Mouse (Mus musculus) lung, adult 2 months (tissue): ENCODE measurements around the gene Ablim2. TPM values are rescaled to one million over a fixed set of nuclear protein-coding genes. Genes with fewer than 3 reads are reported as not detected.

Experiments used
- DNase-seq: peaks from one replicate; pipeline ENCODE4 v3.0.0; 2022
- H3K4me1 ChIP-seq: fragments of 200-500 bp; 2 replicates; pipeline ENCODE4 v1.6.1; 2011; ENCODE audit warnings: low read length; ENCODE audit not compliant: control insufficient read depth, insufficient read depth
- H3K4me3 ChIP-seq: fragments of 200-500 bp; replicated peaks from 2 replicates; pipeline ENCODE3; 2011; ENCODE audit warnings: low read depth, mild to moderate bottlenecking, control low read depth, low read length; ENCODE audit errors: extremely low read depth
- CTCF ChIP-seq: fragments of 200-500 bp; IDR thresholded peaks from 2 replicates; pipeline ENCODE4 v1.5.1; 2011; ENCODE audit warnings: mild to moderate bottlenecking, low read length, control low read depth; ENCODE audit not compliant: insufficient read depth
- POLR2A ChIP-seq: fragments of 200-500 bp; IDR thresholded peaks from 2 replicates; pipeline ENCODE4 v1.6.1; 2011; ENCODE audit warnings: low read depth, mild to moderate bottlenecking, control low read depth, low read length, borderline replicate concordance; ENCODE audit errors: extremely low read depth
- WGBS: fragments of 180-500 bp; shearing (Covaris S2); methylation state at CpG from one replicate; pipeline ENCODE4 v1.1.7; 2018; 5-methylcytosine and 5-hydroxymethylcytosine counted together
- polyA plus RNA-seq: library from polyadenylated mRNA; depleted of rRNA; stranded (reverse); fragments of >200 nt; gene quantifications from 2 replicates; pipeline ENCODE4 v1.2.3, GENCODE M21; 2012

Ablim2 gene
- polyA plus RNA-seq, 1 experiment, result 16.9 TPM

- 79% methylated on average over 3 of the region's 3 CpGs for WGBS
- no peaks in the 10 kb centered on the region for H3K4me1 ChIP-seq
Measured at GRCm38 (mm10) chr5:35817882-35818281, 60.2 kb downstream of the Ablim2 start.

DNA sequence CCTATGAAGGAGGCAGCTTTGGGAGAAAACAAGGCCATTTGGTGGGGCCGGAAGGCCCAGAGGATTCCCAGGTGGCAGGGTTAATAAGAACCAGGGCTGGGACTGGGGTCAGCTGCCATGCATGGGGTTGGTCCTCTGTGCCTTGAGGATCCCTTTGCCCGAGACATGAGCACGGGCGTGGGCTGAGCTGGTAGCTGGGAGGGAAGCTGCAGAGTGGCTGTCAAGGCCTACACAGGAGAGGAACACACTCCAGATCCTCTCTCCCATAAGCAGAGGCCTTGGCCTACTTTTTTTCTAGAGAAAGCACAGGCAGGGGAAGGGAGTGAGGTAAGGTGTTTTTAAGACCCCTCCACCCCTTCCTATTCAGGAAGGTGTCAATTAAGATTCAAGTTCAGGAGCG lies 65.0 kb downstream of the Ablim2 start:
- no peak for TF ChIP-seq POLR2A

More at GRCm38 (mm10) chr5:35817882-35818281, 60.2 kb downstream of the Ablim2 start:
- no peak for DNase-seq
- TF ChIP-seq POLR2A, result no peak
- TF ChIP-seq CTCF, result no peak
- H3K4me3 ChIP-seq, result no peak overlapping the region

DNA sequence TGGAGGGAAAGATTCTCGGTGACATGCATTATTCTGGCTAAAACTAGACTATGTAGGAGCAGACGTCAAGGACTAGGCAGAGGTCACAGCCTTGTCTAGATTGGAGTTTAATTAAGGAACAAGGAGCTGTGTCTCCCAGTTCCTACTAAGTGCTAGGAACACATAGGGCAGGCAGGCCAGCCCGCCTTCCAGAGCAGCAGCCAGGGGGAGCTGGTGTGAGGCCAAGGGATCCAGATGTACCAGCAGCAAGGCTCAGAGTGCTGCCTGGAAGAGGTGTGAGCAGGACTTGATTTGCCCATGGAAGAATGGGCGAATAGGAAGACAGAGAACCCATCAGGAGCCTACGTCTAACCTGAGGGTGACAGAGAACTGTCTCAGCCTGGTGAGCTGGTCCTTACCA lies 68.8 kb downstream of the Ablim2 start:
- no peak overlapping the region for H3K4me3 ChIP-seq
- DNase-seq, result no peak
- 66% methylated on average over 5 of the region's 5 CpGs for WGBS

More for the DNA sequence above, 65.0 kb downstream of the Ablim2 start:
- Histone ChIP-seq H3K4me3 (no peak overlapping the region), H3K4me1 (no peaks in the 10 kb centered on the region)
- 93% methylated on average over 5 of the region's 5 CpGs for WGBS
- DNase-seq, result no peak

GRCm38 (mm10) chr5:35827075-35827474 lies 69.4 kb downstream of the Ablim2 start:
- 64% methylated on average over 14 of the region's 14 CpGs for WGBS
- DNase-seq, result no peak
- H3K4me3 ChIP-seq, result no peak overlapping the region
- TF ChIP-seq POLR2A (no peak), CTCF (no peak)
- H3K4me1 ChIP-seq, result no peaks in the 10 kb centered on the region

More for the DNA sequence above, 68.8 kb downstream of the Ablim2 start:
- no peak for TF ChIP-seq POLR2A
- TF ChIP-seq CTCF, result no peak
- no peaks in the 10 kb centered on the region for H3K4me1 ChIP-seq

GRCm38 (mm10) chr5:35827856-35828255 lies 70.2 kb downstream of the Ablim2 start:
- TF ChIP-seq POLR2A (no peak), CTCF (no peak)
- 87% methylated on average over 5 of the region's 5 CpGs for WGBS
- no peak for DNase-seq
- no peaks in the 10 kb centered on the region for H3K4me1 ChIP-seq
- no peak overlapping the region for H3K4me3 ChIP-seq

DNA sequence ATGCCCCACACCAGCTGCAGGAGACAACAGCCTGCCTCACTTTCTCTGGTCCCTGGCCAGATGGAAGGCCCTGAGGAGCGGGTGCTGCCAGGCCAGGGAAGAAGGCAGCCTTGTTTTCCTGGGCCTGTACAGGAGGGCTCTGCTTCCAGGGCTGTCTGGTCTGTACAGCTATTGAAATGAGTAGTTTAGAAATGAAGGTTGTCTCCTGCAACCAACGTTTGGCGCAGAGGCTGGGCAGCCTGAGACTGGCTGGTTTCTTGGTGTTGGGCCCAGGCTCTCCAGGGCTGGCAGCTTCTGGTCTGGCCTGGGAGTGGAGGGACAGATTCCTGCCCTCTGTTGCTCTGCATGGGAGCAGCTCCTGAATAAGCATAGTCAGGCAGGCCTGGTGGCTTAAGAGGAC lies 72.4 kb downstream of the Ablim2 start:
- 79% methylated on average over 3 of the region's 3 CpGs for WGBS
- H3K4me1 ChIP-seq, result no peaks in the 10 kb centered on the region
- no peak overlapping the region for H3K4me3 ChIP-seq
- DNase-seq, result no peak
- TF ChIP-seq CTCF (no peak), POLR2A (no peak)

GRCm38 (mm10) chr5:35833881-35834280 lies 76.2 kb downstream of the Ablim2 start:
- DNase-seq, result no peak
- Histone ChIP-seq H3K4me3 (no peak overlapping the region), H3K4me1 (no peaks in the 10 kb centered on the region)
- TF ChIP-seq POLR2A (no peak), CTCF (no peak)
- WGBS, result 88% methylated on average over 4 of the region's 4 CpGs

DNA sequence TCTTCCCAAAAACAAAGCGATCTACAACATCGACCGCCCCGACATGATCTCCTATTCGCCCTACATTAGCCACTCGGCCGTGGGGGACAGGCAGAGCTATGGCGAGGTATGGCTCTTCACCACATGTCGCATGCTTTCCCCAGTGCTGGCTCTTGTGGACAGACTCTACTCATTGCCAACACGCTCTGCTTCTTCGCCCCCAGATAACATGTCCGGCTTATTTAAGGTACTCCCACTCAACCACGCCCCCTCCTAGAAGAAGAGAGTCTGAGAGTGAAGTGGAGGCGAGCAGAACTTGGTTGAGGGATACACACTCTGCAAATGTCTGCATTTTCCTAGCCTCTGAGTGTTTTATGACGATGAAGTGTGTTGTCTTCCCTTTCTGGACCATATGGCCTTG lies 79.3 kb downstream of the Ablim2 start:
- H3K4me3 ChIP-seq, result no peak overlapping the region
- no peak for DNase-seq
- WGBS, result 88% methylated on average over 15 of the region's 15 CpGs
- no peaks in the 10 kb centered on the region for H3K4me1 ChIP-seq
- TF ChIP-seq CTCF, result no peak
- no peak for TF ChIP-seq POLR2A

DNA sequence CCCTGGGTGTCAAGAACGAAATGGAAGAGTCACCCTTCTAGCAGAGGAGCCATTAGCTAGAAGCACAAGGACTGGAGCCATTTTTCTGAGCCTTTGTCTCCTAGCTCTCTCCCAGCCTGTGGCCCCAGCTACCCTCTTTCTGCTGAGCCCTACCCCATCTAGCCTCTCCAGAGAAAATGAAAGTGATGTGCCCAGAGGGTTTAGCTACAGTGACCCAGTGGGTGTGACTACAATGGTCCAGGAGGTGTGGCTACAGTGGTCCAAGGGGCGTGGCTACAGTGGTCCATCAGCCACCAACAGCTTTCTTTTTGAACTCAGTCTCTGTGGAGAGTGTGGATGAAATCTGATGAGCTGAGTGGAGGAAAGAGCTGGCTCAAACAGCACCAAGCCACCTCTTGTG lies 81.6 kb downstream of the Ablim2 start:
- Histone ChIP-seq H3K4me3 (no peak overlapping the region), H3K4me1 (no peaks in the 10 kb centered on the region)
- TF ChIP-seq POLR2A, result no peak
- TF ChIP-seq CTCF, result no peak
- DNase-seq, result no peak
- WGBS, result 47% methylated on average over 2 of the region's 2 CpGs

DNA sequence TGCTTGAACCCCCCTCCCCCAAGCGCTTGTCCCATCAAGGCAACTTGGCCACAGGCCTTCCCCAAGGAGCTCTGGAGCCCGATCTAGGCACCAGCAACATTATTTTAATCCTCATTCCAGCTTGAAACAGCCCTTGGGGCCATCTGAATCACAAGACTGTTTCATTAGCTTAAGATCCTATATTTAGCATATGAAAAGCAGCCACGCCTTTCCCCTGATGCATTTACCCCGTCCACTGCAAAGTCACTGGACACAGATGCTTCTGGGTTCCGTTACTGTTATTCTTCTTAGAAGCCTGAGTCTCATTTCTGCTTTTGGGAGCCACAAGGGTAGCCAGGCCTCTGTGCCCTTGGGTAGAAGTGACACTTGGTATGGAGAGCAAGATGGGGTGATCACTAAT lies 93.8 kb downstream of the Ablim2 start:
- WGBS, result 66% methylated on average over 5 of the region's 5 CpGs
- H3K4me3 ChIP-seq, result no peak overlapping the region
- no peak for DNase-seq
- no peak for TF ChIP-seq CTCF
- TF ChIP-seq POLR2A, result no peak
- no peaks in the 10 kb centered on the region for H3K4me1 ChIP-seq

DNA sequence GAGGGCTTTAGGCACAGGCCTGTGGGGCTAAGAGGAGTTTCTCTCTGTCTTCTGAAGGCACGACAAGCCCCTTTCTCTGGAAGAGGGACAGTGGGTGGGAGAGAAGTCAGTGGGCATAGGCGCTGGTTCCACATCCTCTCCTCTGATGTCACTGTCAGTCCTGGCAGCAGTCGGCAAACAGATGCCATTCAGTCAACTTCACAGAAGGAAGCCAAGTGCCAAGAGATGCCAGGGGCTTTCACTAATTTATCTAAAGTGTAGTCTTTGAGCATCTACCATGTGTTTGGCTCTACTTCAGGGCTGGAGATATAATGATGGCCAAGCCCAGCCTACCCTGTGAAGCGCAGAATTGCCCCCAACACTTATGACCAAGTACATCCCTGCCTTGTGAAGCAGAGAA lies 95.8 kb downstream of the Ablim2 start:
- DNase-seq, result no peak
- TF ChIP-seq POLR2A (no peak), CTCF (no peak)
- Histone ChIP-seq H3K4me3 (no peak overlapping the region), H3K4me1 (no peaks in the 10 kb centered on the region)
- WGBS, result 86% methylated on average over 4 of the region's 4 CpGs
